Mouse (Mus musculus) gastrocnemius, postnatal 10 days (tissue): ENCODE data around the gene Ntf5. TPM values are rescaled to one million over a fixed set of nuclear protein-coding genes. Genes with fewer than 3 reads are reported as not detected.

Source experiments
- DNase-seq: peaks from one replicate; pipeline ENCODE4 v3.0.0; 2021; ENCODE audit warnings: mixed read lengths
- total RNA-seq, 2 experiments: library from RNA; stranded (reverse); gene quantifications; 2 replicates each; pipeline ENCODE4 v1.2.3; 2021

Gene Ntf5
- total RNA-seq, 2 experiments from 2014 or later, result 1.4 to 1.8 TPM

DNA sequence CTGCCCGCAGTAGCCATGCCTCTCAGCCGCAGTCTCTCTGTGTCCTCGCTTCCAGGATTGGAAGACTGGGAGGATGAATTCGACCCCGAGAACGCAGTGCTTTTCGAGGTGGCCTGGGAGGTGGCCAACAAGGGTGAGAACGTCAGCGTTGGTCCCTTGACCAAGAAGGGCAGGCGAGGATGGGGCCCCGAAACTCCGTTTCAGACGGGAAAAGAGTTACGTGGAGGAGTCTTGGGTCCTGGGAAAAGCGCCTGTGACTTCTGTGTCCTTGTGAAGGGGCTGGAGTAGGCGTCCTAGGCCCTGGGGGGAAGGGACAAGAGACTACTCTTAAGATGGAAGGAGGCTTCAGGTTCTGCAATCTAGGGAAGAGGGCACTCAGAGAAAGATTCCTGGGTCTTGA lies 21.5 kb downstream of the Ntf5 start:
- no peak for DNase-seq

DNA sequence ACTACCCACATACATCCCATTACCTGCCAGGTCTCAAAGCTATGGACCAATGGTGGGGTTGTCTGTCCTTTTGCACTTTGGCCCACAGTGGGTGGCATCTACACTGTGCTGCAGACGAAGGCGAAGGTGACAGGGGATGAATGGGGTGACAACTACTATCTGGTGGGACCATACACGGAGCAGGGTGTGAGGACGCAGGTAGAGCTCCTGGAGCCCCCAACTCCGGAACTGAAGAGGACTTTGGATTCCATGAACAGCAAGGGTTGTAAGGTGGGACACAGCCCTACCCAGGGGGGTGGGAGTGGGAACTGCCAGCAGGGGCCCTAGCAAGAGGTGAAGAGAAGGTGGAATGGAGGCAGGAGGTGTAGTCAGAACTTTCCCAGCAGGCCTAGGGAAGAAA lies 22.9 kb downstream of the Ntf5 start:
- DNase-seq, result no peak

DNA sequence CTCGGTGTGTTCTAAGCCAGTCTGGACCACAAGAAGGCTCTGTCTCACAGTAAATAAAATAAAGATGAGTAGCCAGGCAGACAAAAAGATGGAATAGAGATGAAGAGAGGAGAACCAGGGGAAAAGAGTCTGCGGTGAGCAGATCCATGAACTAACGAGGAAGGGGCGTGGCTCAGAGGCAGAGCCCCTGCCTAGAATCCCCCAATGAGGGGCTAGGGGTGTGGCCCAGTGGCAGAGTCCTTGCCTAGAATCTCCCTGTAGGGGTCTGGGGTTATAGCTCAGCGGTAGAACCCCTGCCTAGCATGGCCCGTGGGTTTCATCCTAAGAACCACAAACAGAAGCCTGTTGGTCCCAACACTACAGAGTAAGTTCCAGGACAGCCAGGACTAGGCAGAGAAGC lies 23.6 kb downstream of the Ntf5 start:
- no peak for DNase-seq

DNA sequence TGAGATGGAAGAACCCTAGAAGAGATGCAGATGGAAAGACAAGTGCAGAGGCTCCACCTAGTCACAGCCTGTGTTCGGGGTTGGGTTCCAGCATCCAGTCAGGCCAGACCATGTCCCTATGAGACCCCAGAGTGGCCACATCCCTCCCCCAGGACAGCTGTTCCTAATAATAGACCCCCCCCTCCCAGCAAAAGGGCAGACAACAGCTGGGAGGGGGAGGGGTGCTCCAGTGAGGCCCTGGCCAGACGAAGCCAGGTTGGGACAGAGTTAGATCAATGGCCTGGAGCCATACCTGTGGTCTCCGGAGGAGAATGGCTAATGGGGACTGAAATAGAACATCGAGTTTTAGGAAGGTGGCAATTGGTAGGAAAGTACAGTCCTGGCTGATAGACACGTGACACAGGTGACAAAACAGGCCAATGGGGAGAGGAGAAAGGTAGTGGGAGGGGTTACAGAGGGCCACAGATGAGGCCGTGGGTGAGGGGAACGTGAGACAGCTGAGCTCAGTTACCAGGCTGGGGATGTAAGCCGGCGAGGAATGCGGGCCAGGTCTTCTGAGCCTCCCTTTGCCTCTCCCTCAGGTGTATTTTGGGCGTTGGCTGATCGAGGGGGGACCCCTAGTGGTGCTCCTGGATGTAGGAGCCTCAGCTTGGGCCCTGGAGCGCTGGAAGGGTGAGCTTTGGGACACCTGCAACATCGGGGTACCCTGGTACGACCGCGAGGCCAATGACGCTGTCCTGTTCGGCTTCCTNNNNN lies 24.2 kb downstream of the Ntf5 start, which contains the start of gene Ruvbl2:
Gene Ruvbl2, minus strand, starts transcription at position 576 of the 756 bp plus-strand sequence.
- DNase-seq, result no peak

DNA sequence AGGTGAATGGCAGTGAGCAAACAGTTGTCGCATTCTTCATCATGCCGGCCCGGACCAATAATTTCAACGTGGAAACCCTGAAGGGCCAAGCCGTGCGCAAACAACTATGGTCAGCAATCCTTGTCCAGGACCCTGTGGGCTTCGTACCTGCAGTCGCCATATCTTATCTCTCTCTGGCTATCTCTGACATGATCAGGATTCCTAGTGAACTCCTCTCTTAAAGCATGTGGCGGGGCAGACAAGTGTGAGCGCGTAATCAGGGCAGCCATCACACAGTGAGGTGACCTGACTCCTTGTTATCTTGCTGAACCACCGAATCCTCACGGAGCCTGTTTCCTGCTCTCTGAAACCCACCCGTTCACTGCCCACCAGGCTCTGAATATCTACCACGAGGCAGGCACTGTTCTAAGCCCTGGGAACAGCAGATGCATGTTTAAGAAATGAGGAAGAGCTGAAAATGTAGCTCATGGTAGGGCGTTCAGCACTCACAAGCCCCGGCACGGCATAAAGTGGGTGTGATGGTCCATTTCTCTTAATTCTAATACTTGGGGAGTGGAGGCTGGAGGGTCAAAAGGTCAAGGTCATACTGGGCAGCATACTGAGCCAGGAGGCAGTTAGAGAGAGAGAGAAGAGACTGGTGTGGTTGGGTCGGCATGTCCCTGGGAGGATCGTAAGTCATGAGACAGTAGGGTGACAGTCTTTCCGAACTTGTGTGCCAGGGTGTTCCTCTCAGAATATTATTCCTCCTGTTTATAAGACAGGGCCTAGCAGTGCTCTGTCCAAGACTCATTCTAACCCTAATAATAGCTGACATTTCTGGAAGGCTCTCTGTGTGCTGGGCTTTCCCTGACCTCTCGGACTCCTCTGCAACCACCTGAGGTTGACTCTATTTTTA lies 30.3 kb downstream of the Ntf5 start:
- no peak for DNase-seq

DNA sequence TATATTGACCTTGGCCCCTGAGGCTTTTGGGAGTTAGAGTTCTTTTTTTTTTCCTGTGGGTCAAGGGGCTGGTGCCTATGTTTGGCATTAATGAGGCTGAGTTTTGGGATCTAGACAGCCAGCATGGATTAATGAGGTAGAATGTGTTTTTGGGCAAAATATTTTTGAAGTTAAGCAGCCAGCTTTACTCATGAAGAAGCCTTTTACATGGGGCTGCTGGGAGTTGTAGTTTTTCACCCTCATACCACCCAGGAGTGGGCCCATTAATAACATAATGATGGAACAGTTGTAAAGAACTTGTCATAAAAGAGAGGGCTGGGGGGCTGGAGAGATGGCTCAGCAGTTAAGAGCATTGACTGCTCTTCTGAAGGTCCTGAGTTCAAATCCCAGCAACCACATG lies 33.1 kb downstream of the Ntf5 start:
- no peak for DNase-seq

DNA sequence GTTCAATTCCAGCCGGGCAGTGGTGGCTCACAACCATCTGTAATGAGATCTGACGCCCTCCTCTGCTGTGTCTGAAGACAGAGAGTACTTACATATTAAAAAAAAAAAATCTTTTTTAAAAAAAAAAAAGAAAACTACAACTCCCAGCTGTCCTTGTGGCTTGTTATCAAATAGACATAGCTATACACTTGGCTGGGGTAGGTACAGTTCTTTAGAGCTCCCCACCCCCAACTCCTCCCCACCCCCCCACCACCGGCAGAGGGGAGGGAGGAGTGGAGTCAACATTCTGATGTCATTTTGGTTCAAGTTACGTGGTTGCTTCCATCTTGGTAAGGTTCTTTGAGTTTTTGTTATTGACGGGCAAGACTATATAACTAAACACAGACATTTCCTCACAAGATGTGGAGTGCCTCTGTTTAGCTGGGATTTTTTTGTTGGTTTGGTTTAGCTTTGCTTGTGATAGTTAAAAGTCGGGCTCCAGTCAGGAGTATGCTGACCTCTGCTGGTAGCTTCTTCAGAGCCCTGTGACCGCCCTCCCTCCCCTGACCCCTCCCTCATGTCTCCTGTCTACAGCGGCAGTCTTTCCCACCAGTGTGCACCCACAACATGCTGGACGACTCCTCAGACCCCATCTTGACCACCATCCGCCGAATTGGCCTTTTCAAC lies 34.0 kb downstream of the Ntf5 start:
- DNase-seq, result no peak

DNA sequence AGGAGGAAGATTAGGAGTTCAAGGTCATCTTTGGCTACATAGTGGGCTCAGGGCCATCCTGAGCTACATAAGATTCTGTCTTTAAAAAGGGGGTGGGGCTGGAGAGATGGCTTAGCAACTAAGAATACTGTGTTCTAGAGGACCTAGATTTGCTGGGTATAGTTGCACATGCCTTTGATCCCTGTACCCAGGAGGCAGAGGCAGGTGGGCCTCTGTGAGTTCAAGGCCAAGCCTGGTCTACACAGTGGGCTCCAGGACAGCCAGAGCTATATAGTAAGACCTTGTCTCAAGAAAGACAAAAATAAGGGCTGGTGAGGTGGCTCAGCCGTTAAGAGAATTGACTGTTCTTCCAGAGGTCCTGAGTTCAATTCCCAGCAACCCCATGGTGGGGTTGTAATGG lies 36.5 kb downstream of the Ntf5 start:
- no peak for DNase-seq

GRCm38 (mm10) chr7:45451344-45451982 lies 38.0 kb downstream of the Ntf5 start:
- DNase-seq, result peak; percentile 89

DNA sequence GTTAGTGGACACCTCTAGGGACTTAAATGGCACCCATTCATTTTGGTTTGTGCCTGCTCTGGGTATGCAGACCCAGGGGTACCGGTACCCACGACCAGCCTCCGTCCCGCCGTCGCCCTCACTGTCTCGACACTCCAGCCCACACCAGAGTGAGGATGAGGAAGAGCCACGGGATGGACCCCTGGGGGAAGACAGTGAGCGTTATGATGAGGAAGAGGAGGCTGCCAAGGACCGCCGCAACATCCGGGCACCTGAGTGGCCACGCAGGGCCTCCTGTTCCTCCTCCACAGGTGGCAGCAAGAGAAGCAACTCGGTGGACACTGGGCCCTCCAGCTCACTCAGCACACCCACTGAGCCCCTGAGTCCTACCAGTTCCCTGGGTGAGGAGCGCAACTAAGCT lies 41.5 kb downstream of the Ntf5 start:
- no peak for DNase-seq

- no peak for DNase-seq
Observed at GRCm38 (mm10) chr7:45455932-45456696, 42.6 kb downstream of the Ntf5 start.

DNA sequence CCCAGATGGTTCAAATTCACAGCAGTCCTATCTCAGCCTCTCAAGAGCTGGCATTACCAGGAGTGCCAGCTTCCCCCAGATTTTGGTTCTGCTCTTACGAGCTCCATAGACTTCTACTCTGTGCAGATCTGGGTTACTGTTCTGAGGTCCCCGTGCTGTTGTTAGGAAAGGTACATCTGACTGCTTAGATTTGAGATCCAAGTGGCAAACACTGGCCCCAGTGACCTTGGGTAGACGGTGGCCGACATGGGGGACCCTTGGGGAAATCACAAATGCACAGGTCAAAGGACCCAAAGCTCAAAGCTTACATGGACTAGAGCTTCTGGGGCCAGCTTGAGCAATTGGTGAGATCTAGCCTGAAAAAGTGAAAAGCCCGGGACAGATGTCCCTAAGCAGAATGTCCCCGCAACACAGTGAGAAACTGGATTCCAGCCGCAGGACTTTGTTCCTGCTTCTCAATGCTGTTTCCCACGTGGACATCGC lies 43.3 kb downstream of the Ntf5 start:
- no peak for DNase-seq

- DNase-seq, result no peak
Observed at GRCm38 (mm10) chr7:45457204-45458060, 43.9 kb downstream of the Ntf5 start.

DNA sequence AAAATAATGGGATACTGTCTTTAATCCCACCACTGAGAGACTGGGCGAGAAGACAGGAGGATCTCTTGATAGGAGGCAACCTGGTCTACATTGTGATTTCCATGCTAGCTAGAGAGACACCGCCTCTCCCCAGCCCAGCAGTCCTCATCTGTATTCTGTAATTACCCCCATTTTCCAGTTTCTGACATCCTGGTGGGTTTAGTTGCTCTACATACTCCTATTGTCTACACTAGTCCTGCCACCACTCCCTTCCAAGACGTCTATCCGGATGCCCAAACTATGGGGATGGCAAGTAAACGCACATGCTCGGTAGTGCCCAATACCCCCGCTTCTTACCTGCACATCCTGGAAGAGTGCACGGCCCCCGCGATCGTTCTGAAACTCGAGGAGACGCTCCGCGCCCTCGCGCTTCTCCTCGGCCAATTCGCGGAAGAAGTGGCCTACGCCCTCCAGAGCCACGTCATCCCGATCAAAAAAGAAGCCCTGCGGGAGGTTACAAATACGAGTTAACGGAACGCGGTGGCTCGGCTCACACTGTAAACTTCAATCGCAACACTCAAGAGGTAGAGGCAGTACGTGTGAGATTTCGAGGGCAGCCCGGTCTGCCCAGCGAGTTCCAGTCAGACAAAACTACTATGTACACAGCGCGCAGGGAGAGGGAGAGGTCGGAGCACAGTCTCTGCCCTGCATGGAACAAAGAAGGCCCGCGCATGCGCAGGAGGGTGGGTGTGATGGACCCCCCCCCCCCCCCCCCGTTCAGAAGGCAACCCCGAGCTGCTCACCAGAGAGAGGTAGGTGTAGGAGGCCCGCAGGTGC lies 45.5 kb downstream of the Ntf5 start:
- peak; percentile 90 for DNase-seq

DNA sequence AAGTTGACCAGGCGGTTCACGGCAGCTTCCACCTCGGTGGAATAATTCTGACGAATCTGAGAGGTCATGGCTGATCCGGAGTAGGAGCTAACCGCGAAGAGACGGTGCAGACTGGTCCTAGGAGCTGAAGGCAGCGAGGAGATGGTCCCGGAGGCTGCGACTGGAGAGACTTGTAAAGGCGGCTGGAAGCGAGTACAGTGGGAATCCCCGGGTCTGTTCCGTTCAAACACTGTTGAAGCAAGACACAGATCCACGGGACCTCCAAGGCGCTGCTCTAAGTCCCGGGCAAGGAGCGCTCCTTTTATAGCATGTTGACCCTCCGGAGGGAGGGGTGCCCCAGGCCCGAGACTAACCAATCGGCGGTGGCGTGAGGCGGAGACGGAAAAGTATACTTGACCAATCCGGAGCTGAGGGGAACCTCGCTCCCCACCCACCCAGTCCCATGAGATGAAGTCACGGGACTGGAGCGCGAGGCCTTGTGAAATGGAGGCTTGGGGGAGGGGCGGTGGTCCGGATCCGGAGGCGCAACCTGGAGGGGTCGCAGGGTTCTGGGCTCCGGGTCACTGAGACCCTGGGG lies 46.2 kb downstream of the Ntf5 start, which contains the start of gene Ftl1:
Gene Ftl1, minus strand, starts transcription at position 321 of the 577 bp plus-strand sequence.
- peak; percentile 90 for DNase-seq

DNA sequence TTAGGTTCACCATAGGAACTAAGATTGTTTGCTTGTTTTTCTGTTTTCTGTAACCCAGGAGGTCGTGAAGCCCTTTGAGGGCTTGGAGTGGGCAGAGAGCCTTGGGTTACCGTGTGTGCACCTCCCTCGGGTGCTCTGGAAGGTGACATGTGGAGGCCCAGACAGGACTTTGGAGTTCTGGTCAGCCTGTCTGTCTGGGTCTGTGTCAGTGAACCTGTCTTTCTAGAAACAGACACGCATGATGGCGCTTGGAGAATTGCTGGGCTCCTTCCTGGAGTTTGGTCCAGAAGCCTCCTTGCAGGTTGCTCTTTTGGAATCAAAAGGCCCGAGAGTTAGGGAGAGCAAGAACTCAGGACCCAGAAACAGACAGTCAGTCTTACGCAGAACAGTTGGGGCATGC lies 46.9 kb downstream of the Ntf5 start:
- DNase-seq, result no peak

- peak; percentile 59 for DNase-seq
Observed at GRCm38 (mm10) chr7:45460860-45461314, 47.4 kb downstream of the Ntf5 start.

DNA sequence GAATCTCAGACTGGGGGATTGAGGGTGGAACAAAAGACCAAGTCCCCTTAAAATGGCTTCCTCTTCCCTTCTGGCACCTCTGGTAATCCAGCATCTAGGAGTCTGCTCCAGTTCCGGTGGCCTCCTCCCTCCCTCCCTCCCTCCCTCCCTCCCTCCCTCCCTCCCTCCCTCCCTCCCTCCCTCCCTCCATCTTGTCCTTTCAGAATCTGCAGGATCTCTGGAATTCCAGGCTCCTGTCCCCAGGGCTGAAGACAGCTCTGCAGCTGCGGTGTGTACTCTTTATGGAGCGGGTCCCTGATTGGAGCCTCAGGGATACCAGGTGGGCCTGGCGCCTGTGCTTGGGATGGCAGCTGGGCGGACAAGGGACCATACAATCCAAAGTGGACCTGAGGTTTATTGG lies 47.8 kb downstream of the Ntf5 start:
- DNase-seq, result no peak

GRCm38 (mm10) chr7:45461781-45462180 lies 48.3 kb downstream of the Ntf5 start:
- no peak for DNase-seq
